Mouse (Mus musculus) embryonic facial prominence, embryonic 10.5 days (tissue): Measurements from ENCODE around the gene Tab1. TPM values are rescaled to one million over a fixed set of nuclear protein-coding genes. Genes with fewer than 3 reads are reported as not detected.
A peak's percentile ranks its signal among the peaks of the same experiment; 100 is the strongest.

Experiments
- DNase-seq: peaks from one replicate; pipeline ENCODE4 v3.0.0-alpha.2; 2017; ENCODE audit warnings: low spot score
- H3K27ac ChIP-seq: fragments of 300-500 bp; sonication (generic); replicated peaks from 2 replicates; pipeline ENCODE4 v1.5.1; 2016; ENCODE audit warnings: mild to moderate bottlenecking
- H3K27me3 ChIP-seq: fragments of 300-500 bp; sonication (generic); replicated peaks from 2 replicates; pipeline ENCODE4 v1.6.1; 2016; ENCODE audit warnings: low read depth, mild to moderate bottlenecking; ENCODE audit not compliant: poor library complexity, severe bottlenecking
- H3K36me3 ChIP-seq: fragments of 300-500 bp; sonication (generic); replicated peaks from 2 replicates; pipeline ENCODE4 v1.6.1; 2016; ENCODE audit warnings: mild to moderate bottlenecking, moderate library complexity
- H3K4me1 ChIP-seq: fragments of 300-500 bp; sonication (generic); 2 replicates; pipeline ENCODE4 v1.6.1; 2016
- H3K4me3 ChIP-seq: fragments of 300-500 bp; sonication (generic); 2 replicates; pipeline ENCODE4 v1.5.1; 2016; ENCODE audit warnings: mild to moderate bottlenecking, moderate library complexity
- H3K9me3 ChIP-seq: fragments of 300-500 bp; sonication (generic); 2 replicates; pipeline ENCODE4 v1.6.1; 2016; ENCODE audit warnings: mild to moderate bottlenecking
- WGBS: fragments of 180-500 bp; shearing (Covaris S2); methylation state at CpG from one replicate; pipeline ENCODE4 v1.1.7; 2016; 5-methylcytosine and 5-hydroxymethylcytosine counted together
- polyA plus RNA-seq: library from polyadenylated mRNA; unstranded; fragments of >200 nt; fragmentation: Nextera tagmentation; extraction: Ambion mirVana; gene quantifications from 2 replicates; pipeline ENCODE4 v1.2.1, GENCODE M21; 2016

Gene Tab1
- polyA plus RNA-seq, 1 experiment from 2014 or later, result 45.3 TPM

DNA sequence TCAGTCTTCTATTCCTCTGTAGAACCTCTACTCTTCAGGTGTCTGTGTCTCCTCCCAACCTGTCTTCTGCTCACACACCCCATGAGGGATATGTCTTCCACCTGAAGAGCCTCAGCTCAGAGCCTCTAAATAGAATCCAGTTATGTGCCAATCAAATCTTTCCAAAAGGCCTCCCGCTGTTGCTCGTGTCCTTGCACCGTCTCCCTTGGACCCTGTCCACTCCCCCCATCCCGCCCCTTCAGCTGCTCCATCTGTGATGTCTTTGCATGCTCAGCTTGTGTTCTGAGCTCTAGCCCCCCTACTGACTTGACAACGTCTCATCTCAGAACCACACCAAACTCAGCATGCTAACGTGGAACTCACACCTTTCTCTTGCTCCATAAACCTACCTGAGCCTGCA is 1.5 kb upstream of the Tab1 start:
- H3K4me3 ChIP-seq, result no peak overlapping the region
- peaks cover 6% of the 10 kb centered on the region for H3K36me3 ChIP-seq
- 81% methylated on average over 6 of the region's 6 CpGs for WGBS
- H3K4me1 ChIP-seq, result peaks cover 24% of the 10 kb centered on the region
- no peak for DNase-seq
- H3K27me3 ChIP-seq, result no peaks in the 10 kb centered on the region
- no peaks in the 10 kb centered on the region for H3K9me3 ChIP-seq
- H3K27ac ChIP-seq, result no peak overlapping the region

GRCm38 (mm10) chr15:80132452-80132851 is 475 bp upstream of the Tab1 start:
- 82% methylated on average over 9 of the region's 9 CpGs for WGBS

GRCm38 (mm10) chr15:80133682-80134449 is 939 bp downstream of the Tab1 start:
- Histone ChIP-seq H3K36me3 (peaks cover 23% of the 10 kb centered on the region), H3K9me3 (no peaks in the 10 kb centered on the region), H3K27me3 (no peaks in the 10 kb centered on the region), H3K4me3 (peak overlapping the region; percentile 86), H3K4me1 (peaks cover 38% of the 10 kb centered on the region), H3K27ac (peak overlapping the region; percentile 100)
- no peak for DNase-seq
- 18% methylated on average over 14 of the region's 14 CpGs for WGBS

More at GRCm38 (mm10) chr15:80132452-80132851, 475 bp upstream of the Tab1 start:
- H3K36me3 ChIP-seq, result peaks cover 15% of the 10 kb centered on the region
- peak overlapping the region; percentile 100 for H3K27ac ChIP-seq
- no peaks in the 10 kb centered on the region for H3K9me3 ChIP-seq
- no peak for DNase-seq
- peaks cover 26% of the 10 kb centered on the region for H3K4me1 ChIP-seq
- H3K27me3 ChIP-seq, result no peaks in the 10 kb centered on the region
- peak overlapping the region; percentile 86 for H3K4me3 ChIP-seq

DNA sequence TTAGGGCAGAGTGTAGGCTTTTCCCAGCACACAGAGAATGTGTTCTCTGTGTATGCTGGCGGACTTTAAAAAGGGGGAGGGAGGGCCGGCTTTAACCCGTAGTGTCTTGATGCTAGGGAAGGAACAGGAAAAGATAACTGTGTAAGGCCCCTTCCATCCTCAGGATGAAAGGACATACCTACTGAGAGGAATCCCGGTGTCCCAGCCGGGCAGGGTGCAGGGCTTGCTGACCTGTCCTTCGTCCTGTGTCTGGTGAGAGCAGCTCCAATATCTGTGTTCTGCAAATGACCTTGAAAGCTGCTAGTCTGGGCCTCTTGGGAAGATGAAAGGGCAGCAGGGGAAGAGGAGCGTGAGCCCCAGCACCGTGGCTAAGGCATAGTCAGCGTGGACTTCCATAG is 1.5 kb downstream of the Tab1 start:
- DNase-seq, result no peak
- Histone ChIP-seq H3K27me3 (no peaks in the 10 kb centered on the region), H3K4me1 (peaks cover 38% of the 10 kb centered on the region), H3K36me3 (peaks cover 28% of the 10 kb centered on the region), H3K9me3 (no peaks in the 10 kb centered on the region), H3K4me3 (peak overlapping the region; percentile 86), H3K27ac (peak overlapping the region; percentile 100)
- WGBS, result 65% methylated on average over 9 of the region's 9 CpGs

- H3K4me3 ChIP-seq, result no peak overlapping the region
- H3K27me3 ChIP-seq, result no peaks in the 10 kb centered on the region
- H3K4me1 ChIP-seq, result peaks cover 38% of the 10 kb centered on the region
- H3K36me3 ChIP-seq, result peaks cover 39% of the 10 kb centered on the region
- DNase-seq, result no peak
- no peak overlapping the region for H3K27ac ChIP-seq
- WGBS, result 93% methylated on average over 2 of the region's 2 CpGs
- no peaks in the 10 kb centered on the region for H3K9me3 ChIP-seq
Measured at GRCm38 (mm10) chr15:80135499-80135898, 2.6 kb downstream of the Tab1 start.

GRCm38 (mm10) chr15:80136645-80137044 is 3.7 kb downstream of the Tab1 start:
- H3K27me3 ChIP-seq, result no peaks in the 10 kb centered on the region
- peaks cover 38% of the 10 kb centered on the region for H3K4me1 ChIP-seq
- no peak overlapping the region for H3K4me3 ChIP-seq
- no peak for DNase-seq
- H3K27ac ChIP-seq, result no peak overlapping the region
- WGBS, result 92% methylated on average over 3 of the region's 3 CpGs
- peaks cover 5% of the 10 kb centered on the region; the same call in 1 of the 2 replicates for H3K9me3 ChIP-seq
- H3K36me3 ChIP-seq, result peaks cover 50% of the 10 kb centered on the region

DNA sequence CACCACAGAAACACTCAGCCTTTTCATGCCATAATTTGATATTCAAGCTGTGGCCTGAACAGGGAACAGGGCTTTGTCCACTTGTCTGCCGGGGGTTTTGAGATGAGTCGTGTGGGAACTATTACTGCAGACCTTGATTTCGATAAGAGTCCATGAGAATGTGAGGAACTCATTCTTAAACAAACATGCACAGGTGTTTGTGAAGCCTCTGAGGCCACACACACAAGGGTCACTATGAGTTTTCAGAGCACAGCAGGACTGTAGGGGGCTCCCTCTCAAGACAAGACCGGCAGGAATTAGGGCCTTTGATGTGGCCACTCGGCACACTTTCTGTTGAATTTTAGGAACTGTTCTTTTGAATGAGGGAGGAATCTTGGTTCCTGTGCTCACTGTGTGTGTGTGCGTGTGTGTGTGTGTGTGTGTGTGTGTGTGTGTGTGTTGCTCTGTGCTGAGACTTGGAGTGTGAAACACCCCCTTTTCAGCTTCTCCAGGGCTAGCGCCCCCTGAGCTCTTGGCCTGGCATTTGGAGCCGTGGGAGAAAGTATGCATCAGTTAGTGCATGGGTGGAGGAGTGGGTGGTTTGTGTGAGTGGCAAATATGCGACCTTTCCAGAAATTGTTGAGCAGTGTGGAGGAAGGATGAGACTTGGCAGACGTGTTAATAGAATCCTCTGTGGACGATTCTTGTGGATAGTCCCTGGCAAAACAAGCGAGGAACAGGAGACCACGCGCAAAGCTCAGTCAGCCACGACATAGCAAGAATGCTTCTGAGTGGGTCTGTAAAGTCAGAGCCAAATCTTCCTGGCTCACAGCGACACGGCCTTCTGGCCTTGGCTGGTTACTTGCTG is 5.2 kb downstream of the Tab1 start:
- 81% methylated on average over 17 of the region's 17 CpGs for WGBS
- H3K36me3 ChIP-seq, result peaks cover 66% of the 10 kb centered on the region
- H3K4me3 ChIP-seq, result no peak overlapping the region
- no peak overlapping the region for H3K27ac ChIP-seq
- H3K9me3 ChIP-seq, result peaks cover 11% of the 10 kb centered on the region; the same call in 1 of the 2 replicates
- DNase-seq, result no peak
- peaks cover 31% of the 10 kb centered on the region for H3K4me1 ChIP-seq
- no peaks in the 10 kb centered on the region for H3K27me3 ChIP-seq

DNA sequence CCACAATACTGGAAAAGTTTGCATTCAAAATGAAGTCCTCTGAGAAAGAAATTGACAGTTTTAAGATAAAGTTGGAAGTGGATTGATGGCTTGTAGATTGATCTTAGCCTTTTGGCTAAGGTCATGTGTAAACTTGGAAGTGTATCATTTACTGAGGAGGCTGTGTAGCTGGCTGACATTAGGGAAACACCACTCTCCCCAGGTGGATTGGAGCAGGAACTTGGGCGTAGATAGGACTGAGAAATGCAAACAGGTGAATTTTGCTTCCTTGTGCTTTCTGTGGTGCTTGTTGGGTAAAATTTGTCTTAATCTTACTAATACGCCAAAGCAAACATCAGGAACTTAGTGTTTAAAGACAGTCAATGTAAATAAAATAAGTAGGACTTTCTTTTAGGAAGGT is 7.4 kb downstream of the Tab1 start:
- DNase-seq, result no peak
- H3K27me3 ChIP-seq, result no peaks in the 10 kb centered on the region
- peaks cover 11% of the 10 kb centered on the region; the same call in 1 of the 2 replicates for H3K9me3 ChIP-seq
- no peak overlapping the region for H3K4me3 ChIP-seq
- peaks cover 14% of the 10 kb centered on the region; the same call in 1 of the 2 replicates for H3K4me1 ChIP-seq
- no peak overlapping the region for H3K27ac ChIP-seq
- H3K36me3 ChIP-seq, result peaks cover 85% of the 10 kb centered on the region
- WGBS, result 96% methylated on average over 2 of the region's 2 CpGs

DNA sequence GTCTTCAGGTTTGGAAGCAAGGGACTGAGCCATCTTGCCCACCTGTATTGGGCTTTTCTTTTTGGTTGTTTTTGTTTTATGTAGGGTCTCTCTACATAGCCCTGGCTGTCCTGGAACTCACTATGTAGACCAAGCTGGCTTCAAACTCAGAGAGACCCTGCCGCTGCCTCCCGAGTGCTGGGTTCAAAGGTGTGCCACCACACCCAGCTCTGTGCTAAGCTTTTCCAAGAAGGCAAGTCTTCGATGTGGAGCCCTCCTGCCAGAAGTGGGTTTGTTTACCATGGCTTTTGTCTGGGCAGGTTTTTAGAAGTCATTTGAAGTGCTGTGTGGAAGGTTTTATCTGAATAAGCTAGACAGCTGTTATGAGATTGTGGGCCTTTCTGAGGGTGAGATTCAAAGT is 8.0 kb downstream of the Tab1 start:
- peaks cover 11% of the 10 kb centered on the region; the same call in 1 of the 2 replicates for H3K9me3 ChIP-seq
- H3K36me3 ChIP-seq, result peaks cover 89% of the 10 kb centered on the region
- no peaks in the 10 kb centered on the region for H3K27me3 ChIP-seq
- DNase-seq, result no peak
- no peak overlapping the region for H3K4me3 ChIP-seq
- H3K4me1 ChIP-seq, result peaks cover 14% of the 10 kb centered on the region; the same call in 1 of the 2 replicates
- WGBS, result 95% methylated on average over 3 of the region's 3 CpGs
- no peak overlapping the region for H3K27ac ChIP-seq

DNA sequence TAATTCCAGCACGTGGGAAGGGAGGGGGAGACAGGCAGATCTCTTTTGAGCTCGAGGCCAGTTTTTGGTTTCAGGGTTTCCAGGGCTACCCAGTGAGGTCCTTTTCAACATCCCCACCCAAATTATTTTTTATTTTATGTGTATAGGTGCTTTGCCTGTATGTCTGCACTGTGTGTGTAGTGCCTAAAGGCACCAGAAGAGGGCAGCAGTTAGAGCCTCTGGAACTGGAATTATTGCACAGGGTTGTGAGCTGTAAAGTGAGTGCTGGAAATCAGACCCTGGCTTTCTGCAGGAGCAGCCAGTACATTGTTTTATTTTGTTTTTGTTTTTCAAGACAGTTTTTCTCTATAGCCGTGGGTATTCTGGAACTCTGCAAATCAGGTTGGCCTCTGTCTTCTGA is 9.2 kb downstream of the Tab1 start:
- 96% methylated on average over 3 of the region's 3 CpGs for WGBS
- Histone ChIP-seq H3K4me3 (no peak overlapping the region), H3K27me3 (no peaks in the 10 kb centered on the region), H3K36me3 (peaks cover 83% of the 10 kb centered on the region), H3K9me3 (peaks cover 11% of the 10 kb centered on the region; the same call in 1 of the 2 replicates), H3K27ac (no peak overlapping the region), H3K4me1 (peaks cover 14% of the 10 kb centered on the region; the same call in 1 of the 2 replicates)
- no peak for DNase-seq

- no peak for DNase-seq
- 92% methylated on average over 6 of the region's 6 CpGs for WGBS
- peaks cover 85% of the 10 kb centered on the region for H3K36me3 ChIP-seq
- H3K4me3 ChIP-seq, result no peak overlapping the region
- H3K27ac ChIP-seq, result no peak overlapping the region
- no peaks in the 10 kb centered on the region for H3K4me1 ChIP-seq
- H3K27me3 ChIP-seq, result no peaks in the 10 kb centered on the region
- peaks cover 11% of the 10 kb centered on the region; the same call in 1 of the 2 replicates for H3K9me3 ChIP-seq
Measured at GRCm38 (mm10) chr15:80143760-80144159, 10.8 kb downstream of the Tab1 start.

DNA sequence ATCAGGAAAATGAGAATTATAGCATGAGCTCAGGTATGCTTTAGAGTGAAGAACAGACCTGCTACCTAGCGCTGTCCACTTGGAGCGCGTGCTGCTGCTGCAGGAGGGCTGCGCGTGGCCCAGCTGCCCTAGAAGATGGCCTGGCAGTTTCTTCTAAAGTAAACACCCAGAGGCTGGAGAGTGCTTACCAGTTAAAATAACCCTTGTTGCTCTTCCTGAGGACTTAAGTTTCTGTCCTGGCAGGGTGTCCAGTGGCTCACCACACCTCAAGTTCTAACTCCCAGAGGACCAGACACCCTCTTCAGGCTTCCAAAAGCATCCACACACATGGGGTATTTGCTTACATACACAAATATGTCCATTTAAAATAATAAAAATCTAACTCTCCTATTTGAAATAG is 12.5 kb downstream of the Tab1 start:
- H3K4me1 ChIP-seq, result no peaks in the 10 kb centered on the region
- peaks cover 86% of the 10 kb centered on the region for H3K36me3 ChIP-seq
- peaks cover 11% of the 10 kb centered on the region; the same call in 1 of the 2 replicates for H3K9me3 ChIP-seq
- no peaks in the 10 kb centered on the region for H3K27me3 ChIP-seq
- H3K27ac ChIP-seq, result no peak overlapping the region
- H3K4me3 ChIP-seq, result no peak overlapping the region
- DNase-seq, result no peak
- 92% methylated on average over 5 of the region's 5 CpGs for WGBS
